8 mouse cellular contexts compared by ENCODE assay signal in the genomic region with DNA sequence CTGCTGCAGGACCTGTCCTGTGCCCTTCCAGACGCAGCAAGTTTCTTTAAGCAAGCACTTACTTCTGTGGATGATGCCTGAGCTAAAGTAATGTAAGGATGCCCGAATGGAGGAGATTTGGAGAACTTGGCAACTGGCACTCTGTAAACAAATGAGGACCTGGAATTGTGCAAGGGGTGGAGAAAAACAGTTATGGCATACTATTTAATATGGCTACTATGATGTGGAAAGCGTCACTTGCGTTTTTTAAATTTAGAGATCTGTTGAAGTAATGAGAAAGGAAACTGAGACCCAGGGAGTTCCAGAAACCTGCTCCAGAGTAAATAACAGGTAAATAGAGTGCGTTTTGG. TPM values are rescaled to one million over a fixed set of nuclear protein-coding genes. Genes with fewer than 3 reads are reported as not detected.
DNase-seq lines count a peak whose midpoint lies in the region; ATAC-seq and TF ChIP-seq lines count a peak whose summit lies in the region.

No protein-coding gene starts in this region.

- no peaks in the 10 kb centered on the region for H3K36me3 ChIP-seq in heart, postnatal 0 days (replicated peaks; ENCODE audit: control insufficient read depth, insufficient read depth, low read length)
- H3K36me3 ChIP-seq in embryonic facial prominence, embryonic 13.5 days, result no peaks in the 10 kb centered on the region
- H3K36me3 ChIP-seq in limb, embryonic 10.5 days, result no peaks in the 10 kb centered on the region

- H3K9me3 ChIP-seq in heart, postnatal 0 days (replicated peaks; ENCODE audit: control insufficient read depth, low read length), result no peaks in the 10 kb centered on the region
- H3K9me3 ChIP-seq in embryonic facial prominence, embryonic 13.5 days, result no peaks in the 10 kb centered on the region
- H3K9me3 ChIP-seq in limb, embryonic 10.5 days (replicated peaks), result no peaks in the 10 kb centered on the region

- peaks cover 17% of the 10 kb centered on the region for H3K4me1 ChIP-seq in heart, postnatal 0 days (ENCODE audit: control insufficient read depth, insufficient read depth)
- H3K4me1 ChIP-seq in embryonic facial prominence, embryonic 13.5 days, result peaks cover 23% of the 10 kb centered on the region
- peaks cover 39% of the 10 kb centered on the region for H3K4me1 ChIP-seq in limb, embryonic 10.5 days

- no peak for DNase-seq in heart, postnatal 0 days (ENCODE audit: low spot score)
- no peak for DNase-seq in heart, postnatal 4 days
- no peak for DNase-seq in limb, embryonic 10.5 days (ENCODE audit: low spot score)
- no peak for DNase-seq in cerebellum, postnatal 14 days
- no peak for DNase-seq in left cerebral cortex, adult 8-10 months (ENCODE audit: low spot score in 2 of 2)
- no peak for DNase-seq in cerebellum, postnatal 10 days

- H3K27me3 ChIP-seq in heart, postnatal 0 days (ENCODE audit: control insufficient read depth, insufficient read depth, low read length), result no peaks in the 10 kb centered on the region
- H3K27me3 ChIP-seq in embryonic facial prominence, embryonic 13.5 days, result no peaks in the 10 kb centered on the region
- no peaks in the 10 kb centered on the region for H3K27me3 ChIP-seq in limb, embryonic 10.5 days (ENCODE audit: low read depth, poor library complexity, severe bottlenecking)

- WGBS in heart, postnatal 0 days, result 39% methylated on average over 5 of the region's 5 CpGs
- 43% methylated on average over 5 of the region's 5 CpGs for WGBS in embryonic facial prominence, embryonic 13.5 days
- 51% methylated on average over 5 of the region's 5 CpGs for WGBS in limb, embryonic 10.5 days

- peak overlapping the region; percentile 89 for H3K27ac ChIP-seq in heart, postnatal 0 days (ENCODE audit: low read depth)
- H3K27ac ChIP-seq in embryonic facial prominence, embryonic 13.5 days, result peak overlapping the region; percentile 93
- peak overlapping the region; percentile 93 for H3K27ac ChIP-seq in limb, embryonic 10.5 days

- no peak for ATAC-seq in heart, postnatal 0 days (ENCODE audit: insufficient read depth, low read depth)
- ATAC-seq in embryonic facial prominence, embryonic 13.5 days (ENCODE audit: insufficient number of reproducible peaks, insufficient read depth, low FRiP score, low TSS enrichment, low read depth), result no peak
- peak; percentile 57 for ATAC-seq in monocyte, adult 5-6 weeks (replicated peaks; ENCODE audit: insufficient number of reproducible peaks, low FRiP score, low TSS enrichment, poor library complexity, severe bottlenecking)

- H3K4me3 ChIP-seq in heart, postnatal 0 days (ENCODE audit: low read depth, low read length), result peak overlapping the region; percentile 65
- H3K4me3 ChIP-seq in embryonic facial prominence, embryonic 13.5 days, result peak overlapping the region; percentile 53
- H3K4me3 ChIP-seq in limb, embryonic 10.5 days, result peak overlapping the region; percentile 67

- no peak for TF ChIP-seq CTCF in heart, postnatal 0 days (IDR thresholded peaks at IDR 0.05; ENCODE audit: low read depth)

- H3K4me2 ChIP-seq in heart, postnatal 0 days (ENCODE audit: low read depth, low read length), result peak overlapping the region; percentile 95
- peak overlapping the region; percentile 84 for H3K4me2 ChIP-seq in embryonic facial prominence, embryonic 13.5 days

- no peak for TF ChIP-seq EP300 in heart, postnatal 0 days (IDR thresholded peaks at IDR 0.05; ENCODE audit: low read depth)

- H3K9ac ChIP-seq in heart, postnatal 0 days (replicated peaks; ENCODE audit: low read depth, low read length), result no peak overlapping the region
- H3K9ac ChIP-seq in embryonic facial prominence, embryonic 13.5 days, result peak overlapping the region; percentile 70

RNA-seq across cellular contexts. Expression of a gene that starts 58.6 kb away (rescaled TPM):
- total RNA-seq in heart, postnatal 0 days (2014; rRNA removed; ENCODE audit: low replicate concordance), result 18.1 and 18.3 TPM in 2 replicates
- 3.1 and 3.7 TPM in 2 replicates for polyA plus RNA-seq in heart, postnatal 0 days (2015; fragmentation: Nextera tagmentation; extraction: Ambion mirVana)
- 10 to 100 TPM in 1 of 2 experiments, 1 to 10 TPM in 1; 9.5 to 11.6 TPM for total RNA-seq in heart, postnatal 4 days (2021)
- polyA plus RNA-seq in embryonic facial prominence, embryonic 13.5 days (2015; fragmentation: Nextera tagmentation; extraction: Ambion mirVana), result 7.2 and 8.7 TPM in 2 replicates
- 2.3 and 3.2 TPM in 2 replicates for polyA plus RNA-seq in limb, embryonic 10.5 days (2016; fragmentation: Nextera tagmentation; extraction: Ambion mirVana)
- total RNA-seq in monocyte, adult 5-6 weeks (2017), result 21.5 to 30.2 TPM (median 25.1 TPM) in 3 replicates
- 10 to 100 TPM; 22.3 to 28.5 (median 23.2) TPM for total RNA-seq in left cerebral cortex, adult 8-10 months (2022)
